Mouse (Mus musculus) CH12.LX (cell line): Measurements from ENCODE around the gene C1d. TPM values are rescaled to one million over a fixed set of nuclear protein-coding genes. Genes with fewer than 3 reads are reported as not detected.

Source experiments
- DNase-seq: peaks from one replicate; pipeline ENCODE4 v3.0.0-alpha.2; 2013; ENCODE audit errors: extremely low read depth
- H3K27ac ChIP-seq: 2 replicates; pipeline ENCODE4 v1.5.1; 2012; ENCODE audit warnings: low read depth, mild to moderate bottlenecking, control low read depth, moderate library complexity; ENCODE audit not compliant: insufficient read depth
- H3K27me3 ChIP-seq: replicated peaks from 2 replicates; pipeline ENCODE3; 2012; ENCODE audit warnings: inconsistent platforms
- H3K36me3 ChIP-seq, 2 experiments: replicated peaks in 1 of 2; 2 replicates each; pipeline versions ENCODE3 to v1.6.1; 2012; ENCODE audit warnings: inconsistent platforms in 1 of 2, low read length in 1 of 2, mild to moderate bottlenecking in 1 of 2, mixed read lengths in 1 of 2, moderate library complexity in 1 of 2; ENCODE audit not compliant: control insufficient read depth in 1 of 2, insufficient read depth in 1 of 2
- H3K4me1 ChIP-seq, 2 experiments: 2 replicates each; pipeline ENCODE4 v1.6.1; 2012; ENCODE audit warnings: inconsistent platforms in 1 of 2, moderate library complexity in 1 of 2; ENCODE audit not compliant: insufficient read depth in 2 of 2, control insufficient read depth in 1 of 2
- H3K4me2 ChIP-seq: 2 replicates; pipeline ENCODE4 v1.6.1; 2012; ENCODE audit warnings: low read depth, mild to moderate bottlenecking, control low read depth; ENCODE audit not compliant: poor library complexity, insufficient read depth, severe bottlenecking
- H3K4me3 ChIP-seq, 3 experiments: fragments of 150-350 bp in 1 of 3; sonication (generic) in 1 of 3; replicated peaks in 1 of 3; 2 replicates each; pipeline versions ENCODE3 to v1.5.1; 2011 to 2012; ENCODE audit warnings: low read depth in 2 of 3, low read length in 2 of 3, mild to moderate bottlenecking in 2 of 3, moderate library complexity in 2 of 3, control low read depth in 1 of 3, improper control_type of control experiment in 1 of 3, inconsistent platforms in 1 of 3, mixed read lengths in 1 of 3; ENCODE audit not compliant: poor library complexity in 1 of 3
- H3K79me2 ChIP-seq: replicated peaks from 2 replicates; pipeline ENCODE4 v1.6.1; 2012; ENCODE audit warnings: mild to moderate bottlenecking, moderate library complexity; ENCODE audit not compliant: control insufficient read depth, poor library complexity, insufficient read depth, severe bottlenecking; ENCODE audit errors: extremely low read depth
- H3K9ac ChIP-seq: 2 replicates; pipeline ENCODE4 v1.6.1; 2012; ENCODE audit warnings: low read depth, mild to moderate bottlenecking, control low read depth, moderate library complexity; ENCODE audit not compliant: insufficient read depth
- H3K9me3 ChIP-seq: replicated peaks from 2 replicates; pipeline ENCODE3; 2012; ENCODE audit warnings: low read length, inconsistent platforms, mixed read lengths
- BHLHE40 ChIP-seq: IDR thresholded peaks from 2 replicates; pipeline ENCODE4 v1.6.1; 2011; ENCODE audit warnings: mild to moderate bottlenecking, low read depth, low read length, improper control_type of control experiment
- CTCF ChIP-seq, 2 experiments: IDR thresholded peaks in 1 of 2; conservative IDR thresholded peaks in 1 of 2; 2 replicates each; pipeline ENCODE4 v1.5.1; 2011 to 2012; ENCODE audit warnings: low read depth in 2 of 2, low read length in 2 of 2, improper control_type of control experiment in 1 of 2, inconsistent platforms in 1 of 2, mild to moderate bottlenecking in 1 of 2, moderate library complexity in 1 of 2
- E2F4 ChIP-seq: IDR thresholded peaks from 2 replicates; pipeline ENCODE4 v1.6.1; 2011; ENCODE audit warnings: low read depth, low read length, improper control_type of control experiment; ENCODE audit not compliant: insufficient replicate concordance
- ETS1 ChIP-seq: conservative IDR thresholded peaks from 2 replicates; pipeline ENCODE4 v1.6.1; 2012; ENCODE audit warnings: low read depth, mild to moderate bottlenecking, inconsistent platforms, low read length, improper control_type of control experiment, moderate library complexity
- HCFC1 ChIP-seq: IDR thresholded peaks from 2 replicates; pipeline ENCODE4 v1.6.1; 2012; ENCODE audit warnings: low read depth, mild to moderate bottlenecking, inconsistent platforms, low read length, improper control_type of control experiment
- JUN ChIP-seq: IDR thresholded peaks from 2 replicates; pipeline ENCODE4 v1.6.1; 2011; ENCODE audit warnings: low read depth, mild to moderate bottlenecking, low read length, improper control_type of control experiment, moderate library complexity; ENCODE audit not compliant: insufficient read depth
- JUND ChIP-seq: conservative IDR thresholded peaks from 2 replicates; pipeline ENCODE4 v1.6.1; 2011; ENCODE audit warnings: low read depth, low read length, improper control_type of control experiment
- MAFK ChIP-seq: IDR thresholded peaks from 2 replicates; pipeline ENCODE4 v1.6.1; 2011; ENCODE audit warnings: low read length, improper control_type of control experiment; ENCODE audit not compliant: insufficient replicate concordance
- MAX ChIP-seq: IDR thresholded peaks from 2 replicates; pipeline ENCODE4 v1.6.1; 2011; ENCODE audit warnings: low read length, improper control_type of control experiment
- MEF2A ChIP-seq: IDR thresholded peaks from 2 replicates; pipeline ENCODE4 v1.6.1; 2014; ENCODE audit warnings: low read depth, mild to moderate bottlenecking, inconsistent platforms, low read length, improper control_type of control experiment, borderline replicate concordance
- MYC ChIP-seq: IDR thresholded peaks from 2 replicates; pipeline ENCODE4 v1.6.1; 2011; ENCODE audit warnings: low read depth, mild to moderate bottlenecking, improper control_type of control experiment, low read length
- NELFE ChIP-seq: IDR thresholded peaks from 2 replicates; pipeline ENCODE4 v1.6.1; 2011; ENCODE audit warnings: low read depth, low read length, improper control_type of control experiment
- NRF1 ChIP-seq: IDR thresholded peaks from 2 replicates; pipeline ENCODE4 v1.6.1; 2014; ENCODE audit warnings: low read depth, mild to moderate bottlenecking, inconsistent platforms, low read length, improper control_type of control experiment, moderate library complexity
- PAX5 ChIP-seq: IDR thresholded peaks from 2 replicates; pipeline ENCODE4 v1.6.1; 2012; ENCODE audit warnings: low read length, inconsistent platforms, mixed read lengths
- POLR2A ChIP-seq: IDR thresholded peaks from 2 replicates; pipeline ENCODE4 v1.6.1; 2011; ENCODE audit warnings: low read depth, mild to moderate bottlenecking, improper control_type of control experiment, low read length
- RAD21 ChIP-seq: IDR thresholded peaks from 2 replicates; pipeline ENCODE4 v1.6.1; 2011; ENCODE audit warnings: low read depth, mild to moderate bottlenecking, low read length, improper control_type of control experiment, moderate library complexity
- SMC3 ChIP-seq: IDR thresholded peaks from 2 replicates; pipeline ENCODE4 v1.6.1; 2011; ENCODE audit warnings: low read depth, low read length, improper control_type of control experiment
- TCF12 ChIP-seq: IDR thresholded peaks from 2 replicates; pipeline ENCODE4 v1.6.1; 2014; ENCODE audit warnings: low read depth, mild to moderate bottlenecking, inconsistent platforms, low read length, improper control_type of control experiment
- UBTF ChIP-seq: IDR thresholded peaks from 2 replicates; pipeline ENCODE4 v1.6.1; 2012; ENCODE audit warnings: low read depth, mild to moderate bottlenecking, inconsistent platforms, low read length, improper control_type of control experiment, moderate library complexity
- USF2 ChIP-seq: conservative IDR thresholded peaks from 2 replicates; pipeline ENCODE4 v1.6.1; 2011; ENCODE audit warnings: low read depth, low read length, improper control_type of control experiment
- ZC3H11A ChIP-seq: IDR thresholded peaks from 2 replicates; pipeline ENCODE4 v1.6.1; 2012; ENCODE audit warnings: low read depth, mild to moderate bottlenecking, inconsistent platforms, low read length, improper control_type of control experiment
- ZMIZ1 ChIP-seq: IDR thresholded peaks from 2 replicates; pipeline ENCODE4 v1.6.1; 2012; ENCODE audit warnings: low read depth, mild to moderate bottlenecking, inconsistent platforms, low read length, improper control_type of control experiment
- ZNF384 ChIP-seq: IDR thresholded peaks from 2 replicates; pipeline ENCODE4 v1.6.1; 2012; ENCODE audit warnings: low read depth, low read length, improper control_type of control experiment, inconsistent platforms
- dilution Hi-C: fragments of 300-500 bp; cut with MboI; formaldehyde crosslinking; loops from 2 replicates; pipeline ENCODE4 v1.14.3; 2020; ENCODE audit warnings: low sequenced_read_pairs; ENCODE audit not compliant: extremely low pct_unique_long_range_greater_than_20kb, extremely low pct_ligation_motif_present
- in situ Hi-C: fragments of 300-500 bp; cut with MboI; formaldehyde crosslinking; loops from 3 replicates; pipeline ENCODE4 v1.14.3; 2019; ENCODE audit warnings: low sequenced_read_pairs, low pct_ligation_motif_present, low pct_unique_long_range_greater_than_20kb, mixed read lengths
- polyA plus RNA-seq: library from polyadenylated mRNA; unstranded; fragments of >175 nt; gene quantifications from 2 replicates; pipeline ENCODE4 v1.2.1, GENCODE M21; 2012; ENCODE audit warnings: low read depth; ENCODE audit not compliant: insufficient read length
- total RNA-seq, 2 experiments: library from RNA; depleted of rRNA; stranded (reverse); fragments of 300-350 nt in 1 of 2; fragments of >200 nt in 1 of 2; gene quantifications; 2 replicates each; pipeline ENCODE4 v1.2.3; 2012 to 2014

The C1d gene
- total and polyA plus RNA-seq, 3 experiments: 71.8 to 117 (median 88.9) TPM

- TF ChIP-seq ZMIZ1: peak; percentile 6; the same call in 1 of the 2 replicates
- TF ChIP-seq ZC3H11A: no peak
- TF ChIP-seq POLR2A: peak; percentile 80
- TF ChIP-seq MAX: peak; percentile 100
- TF ChIP-seq HCFC1: peak; percentile 93
- TF ChIP-seq MEF2A: peak; percentile 63
- TF ChIP-seq ZNF384: no peak
- 0 out of 2 replicates have a peak, but pooled peaks have one; percentile 43 for TF ChIP-seq USF2
- no peak for TF ChIP-seq PAX5
- TF ChIP-seq MYC: peak; percentile 97
- TF ChIP-seq ETS1: no peak
- no peak for TF ChIP-seq SMC3
- no peak for TF ChIP-seq E2F4
- TF ChIP-seq MAFK: no peak
- peak; percentile 80 for TF ChIP-seq BHLHE40
- no peak for TF ChIP-seq JUND
- peak in 1 of 2 experiments; percentile 32; a peak in 2 of 4 replicates for TF ChIP-seq CTCF (conservative IDR thresholded peaks at IDR 0.05 in 1 of 2, IDR thresholded peaks at IDR 0.05 in 1 of 2; ENCODE audit: low read depth in 2 of 2, low read length in 2 of 2)
- no peak; the same call in 1 of the 2 replicates for TF ChIP-seq RAD21
- TF ChIP-seq JUN: no peak
- peak; percentile 96 for TF ChIP-seq NRF1
- peak; percentile 72 for TF ChIP-seq TCF12
These were observed 45.9 kb upstream of the C1d start, which contains the start of gene Pno1 (continued) for GRCm38 (mm10) chr11:17211258-17212140.

GRCm38 (mm10) chr11:17212141-17212495, 45.3 kb upstream of the C1d start:
- Histone ChIP-seq H3K79me2 (peaks cover 39% of the 10 kb centered on the region), H3K9ac (peak overlapping the region; percentile 77), H3K4me3 (peak overlapping the region; percentile 75 to 94 (median 94)), H3K9me3 (no peaks in the 10 kb centered on the region), H3K36me3 (peaks cover 18 to 41% of the 10 kb centered on the region in 2 experiments), H3K4me2 (peak overlapping the region; percentile 86; the same call in 1 of the 2 replicates), H3K4me1 (peaks cover 12 to 42% of the 10 kb centered on the region in 2 experiments; a peak in 3 of 4 replicates), H3K27me3 (no peaks in the 10 kb centered on the region), H3K27ac (0 out of 2 replicates have a peak overlapping the region, but pooled peaks have one; percentile 34)
- in situ Hi-C loops (no loop called here), dilution Hi-C loops (no loop called here)
- TF ChIP-seq UBTF (0 out of 2 replicates have a peak, but pooled peaks have one; percentile 17), NELFE (no peak)
- DNase-seq: no peak
